Mouse (Mus musculus) spleen, embryonic (tissue): Measurements from ENCODE around the gene Pttg1ip.

Source experiments
- CTCF ChIA-PET: fragments of 350-600 bp; sonication (Branson Sonifier 250); formaldehyde crosslinking; loops from one replicate; lab custom pipeline; 2022; lab: Charles Lee

Gene Pttg1ip

GRCm38 (mm10) chr10:77566651-77567050 lies 14.9 kb upstream of the Pttg1ip start:
- CTCF ChIA-PET = no interaction called here

- CTCF ChIA-PET = interaction anchor here (1.0 kb wide), 1 partner anchor 53 kb away, joined by 3 read pairs; no protein-coding TSS in a partner anchor
Measured at GRCm38 (mm10) chr10:77569481-77569880, 12.0 kb upstream of the Pttg1ip start.

GRCm38 (mm10) chr10:77569973-77570658 lies 11.4 kb upstream of the Pttg1ip start:
- CTCF ChIA-PET = interaction anchor here (1.0 kb wide), 1 partner anchor 54 kb away, joined by 3 read pairs; no protein-coding TSS in a partner anchor

GRCm38 (mm10) chr10:77572225-77572624 lies 9.3 kb upstream of the Pttg1ip start:
- CTCF ChIA-PET = no interaction called here

GRCm38 (mm10) chr10:77573162-77573561 lies 8.4 kb upstream of the Pttg1ip start:
- CTCF ChIA-PET = interaction anchor here (0.6 kb wide), 1 partner anchor 15 kb away, joined by 5 read pairs; no protein-coding TSS in a partner anchor

- CTCF ChIA-PET = interaction anchor here (1.1 kb wide), 2 partner anchors 23 to 24 kb away, joined by 3 read pairs; no protein-coding TSS in a partner anchor
Measured at GRCm38 (mm10) chr10:77580027-77580920, 1.2 kb upstream of the Pttg1ip start.

GRCm38 (mm10) chr10:77581023-77581407 lies 505 bp upstream of the Pttg1ip start:
- CTCF ChIA-PET = interaction anchor here (1.1 kb wide), 2 partner anchors 23 to 24 kb away, joined by 3 read pairs; no protein-coding TSS in a partner anchor

GRCm38 (mm10) chr10:77582285-77582618 lies 732 bp downstream of the Pttg1ip start:
- CTCF ChIA-PET = interaction anchor here (0.6 kb wide), 1 partner anchor 17 kb away, joined by 4 read pairs; no protein-coding TSS in a partner anchor

- CTCF ChIA-PET = no interaction called here
Measured at GRCm38 (mm10) chr10:77583795-77584422, 2.4 kb downstream of the Pttg1ip start.

GRCm38 (mm10) chr10:77586637-77587036 lies 5.1 kb downstream of the Pttg1ip start:
- CTCF ChIA-PET = no interaction called here

GRCm38 (mm10) chr10:77587091-77587775 lies 5.7 kb downstream of the Pttg1ip start:
- CTCF ChIA-PET = no interaction called here

- CTCF ChIA-PET = no interaction called here
Measured at GRCm38 (mm10) chr10:77588036-77588435, 6.5 kb downstream of the Pttg1ip start.

GRCm38 (mm10) chr10:77589117-77589516 lies 7.6 kb downstream of the Pttg1ip start:
- CTCF ChIA-PET = no interaction called here

- CTCF ChIA-PET = no interaction called here
Measured at GRCm38 (mm10) chr10:77589749-77590148, 8.2 kb downstream of the Pttg1ip start.

GRCm38 (mm10) chr10:77590812-77591211 lies 9.3 kb downstream of the Pttg1ip start:
- CTCF ChIA-PET = no interaction called here

- CTCF ChIA-PET = no interaction called here
Measured at GRCm38 (mm10) chr10:77591546-77591945, 10.0 kb downstream of the Pttg1ip start.

GRCm38 (mm10) chr10:77596060-77596459 lies 14.5 kb downstream of the Pttg1ip start:
- CTCF ChIA-PET = no interaction called here

- CTCF ChIA-PET = no interaction called here
Measured at GRCm38 (mm10) chr10:77603021-77603420, 21.5 kb downstream of the Pttg1ip start.

GRCm38 (mm10) chr10:77604111-77604510 lies 22.6 kb downstream of the Pttg1ip start:
- CTCF ChIA-PET = interaction anchor here (1.0 kb wide), 1 partner anchor 23 kb away, joined by 3 read pairs; no protein-coding TSS in a partner anchor

GRCm38 (mm10) chr10:77604958-77605357 lies 23.4 kb downstream of the Pttg1ip start:
- CTCF ChIA-PET = interaction anchor here (1.0 kb wide), 1 partner anchor 24 kb away, joined by 3 read pairs; no protein-coding TSS in a partner anchor

GRCm38 (mm10) chr10:77605368-77605767 lies 23.8 kb downstream of the Pttg1ip start:
- CTCF ChIA-PET = no interaction called here
